19 mouse cellular contexts compared by ENCODE assay signal in genomic region chr10:123156392-123156791, GRCm38 (mm10). TPM values are rescaled to one million over a fixed set of nuclear protein-coding genes. Genes with fewer than 3 reads are reported as not detected.
A peak's percentile ranks its signal among the peaks of the same experiment; 100 is the strongest.
DNase-seq lines count a peak whose midpoint lies in the region; ATAC-seq and TF ChIP-seq lines count a peak whose summit lies in the region.
"Had no signal": no experiment of that assay in that cellular context is flagged by ENCODE, and none has a peak within 500 bp of the region (broad histone marks: within the 10 kb centered on the region; RNA-seq: fewer than 3 reads in every experiment).

No protein-coding gene starts in this region.

- no peak overlapping the region for H3K4me3 ChIP-seq in forebrain, embryonic 14.5 days (ENCODE audit: low read depth, low read length)
- H3K4me3 ChIP-seq in forebrain, embryonic 10.5 days: no peak overlapping the region
- no peak overlapping the region for H3K4me3 ChIP-seq in midbrain, postnatal 0 days (ENCODE audit: low read depth, low read length)
- H3K4me3 ChIP-seq in midbrain, embryonic 14.5 days (replicated peaks; ENCODE audit: low read depth, low read length): no peak overlapping the region
- H3K4me3 ChIP-seq in kidney, adult 2 months (ENCODE audit: insufficient read depth, low read depth, low read length): no peak overlapping the region
- H3K4me3 ChIP-seq: embryonic facial prominence, embryonic 10.5 days; erythroblast, embryonic 14.5 days; limb, embryonic 15.5 days; neural tube, embryonic 13.5 days had no signal

- H3K9ac ChIP-seq in forebrain, embryonic 14.5 days (ENCODE audit: low read length): no peak overlapping the region
- no peak overlapping the region for H3K9ac ChIP-seq in midbrain, postnatal 0 days (replicated peaks; ENCODE audit: low read length, poor library complexity, severe bottlenecking)
- no peak overlapping the region for H3K9ac ChIP-seq in midbrain, embryonic 14.5 days (replicated peaks; ENCODE audit: low read length)
- H3K9ac ChIP-seq: limb, embryonic 15.5 days; neural tube, embryonic 13.5 days had no signal

- no peaks in the 10 kb centered on the region for H3K9me3 ChIP-seq in forebrain, embryonic 14.5 days (replicated peaks; ENCODE audit: control insufficient read depth, low read length)
- H3K9me3 ChIP-seq in forebrain, embryonic 10.5 days: no peaks in the 10 kb centered on the region
- no peaks in the 10 kb centered on the region for H3K9me3 ChIP-seq in midbrain, postnatal 0 days (ENCODE audit: low read length)
- no peaks in the 10 kb centered on the region for H3K9me3 ChIP-seq in midbrain, embryonic 14.5 days (ENCODE audit: control insufficient read depth, low read length)
- H3K9me3 ChIP-seq: embryonic facial prominence, embryonic 10.5 days; limb, embryonic 15.5 days; neural tube, embryonic 13.5 days had no signal

- DNase-seq in forebrain, embryonic 14.5 days (ENCODE audit: low spot score): peak; percentile 69
- no peak for DNase-seq in forebrain, embryonic 10.5 days (ENCODE audit: extremely low spot score, low spot score)
- DNase-seq in midbrain, postnatal 0 days (ENCODE audit: low spot score): peak; percentile 27
- no peak for DNase-seq in midbrain, embryonic 14.5 days
- peak; percentile 52 to 85 for DNase-seq in layer of hippocampus, adult 18-20 months (ENCODE audit: low spot score in 2 of 2)
- DNase-seq in lung, postnatal 25 days (ENCODE audit: low spot score): no peak
- no peak for DNase-seq in kidney, adult 2 months
- DNase-seq: adrenal gland, postnatal 36 days; gastrocnemius, postnatal 25 days; kidney, postnatal 4 days; right cerebral cortex, postnatal 25 days; thymus, postnatal 36 days had no signal

- H3K36me3 ChIP-seq in forebrain, embryonic 14.5 days (ENCODE audit: control insufficient read depth, insufficient read depth, low read length): peaks cover 35% of the 10 kb centered on the region
- peaks cover 55% of the 10 kb centered on the region for H3K36me3 ChIP-seq in forebrain, embryonic 10.5 days (replicated peaks)
- H3K36me3 ChIP-seq in midbrain, postnatal 0 days (ENCODE audit: insufficient read depth, low read length): peaks cover 10% of the 10 kb centered on the region
- H3K36me3 ChIP-seq in midbrain, embryonic 14.5 days (ENCODE audit: control insufficient read depth, insufficient read depth, low read length): peaks cover 36% of the 10 kb centered on the region
- H3K36me3 ChIP-seq in kidney, adult 2 months (ENCODE audit: control insufficient read depth, insufficient read depth, low read length): no peaks in the 10 kb centered on the region; the same call in none of the 2 replicates

- 55% methylated on average over 2 of the region's 2 CpGs for WGBS in forebrain, embryonic 14.5 days
- 92% methylated on average over 2 of the region's 2 CpGs for WGBS in forebrain, embryonic 10.5 days
- WGBS in midbrain, postnatal 0 days: 73% methylated on average over 2 of the region's 2 CpGs
- WGBS in midbrain, embryonic 14.5 days: 84% methylated on average over 2 of the region's 2 CpGs
- WGBS in kidney, adult 2 months: 89% methylated on average over 2 of the region's 2 CpGs

- H3K4me2 ChIP-seq in forebrain, embryonic 14.5 days (ENCODE audit: low read length): no peak overlapping the region
- no peak overlapping the region for H3K4me2 ChIP-seq in midbrain, postnatal 0 days (ENCODE audit: low read depth, low read length, poor library complexity, severe bottlenecking)
- H3K4me2 ChIP-seq in midbrain, embryonic 14.5 days (ENCODE audit: low read length): no peak overlapping the region
- H3K4me2 ChIP-seq: limb, embryonic 15.5 days; neural tube, embryonic 13.5 days had no signal

- H3K4me1 ChIP-seq in forebrain, embryonic 14.5 days (ENCODE audit: control insufficient read depth, insufficient read depth, low read length): no peaks in the 10 kb centered on the region
- H3K4me1 ChIP-seq in forebrain, embryonic 10.5 days: no peaks in the 10 kb centered on the region
- H3K4me1 ChIP-seq in midbrain, postnatal 0 days (ENCODE audit: insufficient read depth, low read length): no peaks in the 10 kb centered on the region
- H3K4me1 ChIP-seq in midbrain, embryonic 14.5 days (ENCODE audit: control insufficient read depth, insufficient read depth, low read length): no peaks in the 10 kb centered on the region
- no peaks in the 10 kb centered on the region; the same call in 1 of the 2 replicates for H3K4me1 ChIP-seq in kidney, adult 2 months (ENCODE audit: control insufficient read depth, insufficient read depth, low read length)
- H3K4me1 ChIP-seq: embryonic facial prominence, embryonic 10.5 days; limb, embryonic 15.5 days; neural tube, embryonic 13.5 days had no signal

- ATAC-seq in forebrain, embryonic 14.5 days: peak; percentile 80; the same call in 1 of the 2 replicates
- ATAC-seq in midbrain, postnatal 0 days (ENCODE audit: low FRiP score): no peak
- ATAC-seq in midbrain, embryonic 14.5 days (ENCODE audit: low FRiP score, low TSS enrichment): no peak
- ATAC-seq: activated CD4-positive, CD25-positive, alpha-beta regulatory T cell, adult 4 months; inflammation-experienced regulatory T-cells, adult 6 months; Patski had no signal

- no peak overlapping the region for H3K27ac ChIP-seq in forebrain, embryonic 14.5 days (ENCODE audit: low read depth, low read length)
- H3K27ac ChIP-seq in forebrain, embryonic 10.5 days: no peak overlapping the region
- H3K27ac ChIP-seq in midbrain, postnatal 0 days (ENCODE audit: low read depth, low read length): no peak overlapping the region
- H3K27ac ChIP-seq in midbrain, embryonic 14.5 days (replicated peaks; ENCODE audit: low read depth, low read length): no peak overlapping the region
- H3K27ac ChIP-seq in kidney, adult 2 months (ENCODE audit: insufficient read depth, low read depth, low read length): no peak overlapping the region
- H3K27ac ChIP-seq: embryonic facial prominence, embryonic 10.5 days; limb, embryonic 15.5 days; neural tube, embryonic 13.5 days had no signal

- no peak for TF ChIP-seq CTCF in midbrain, postnatal 0 days (IDR thresholded peaks at IDR 0.05)
- no peak for TF ChIP-seq CTCF in kidney, adult 2 months (conservative IDR thresholded peaks at IDR 0.05; ENCODE audit: insufficient read depth, insufficient read length, low read depth, low read length)

- no peak for TF ChIP-seq POLR2A in kidney, adult 2 months (IDR thresholded peaks at IDR 0.05; ENCODE audit: low read depth, low read length)

- no peaks in the 10 kb centered on the region for H3K27me3 ChIP-seq in forebrain, embryonic 14.5 days (replicated peaks; ENCODE audit: control insufficient read depth, insufficient read depth, low read length)
- H3K27me3 ChIP-seq in forebrain, embryonic 10.5 days (ENCODE audit: poor library complexity, severe bottlenecking): no peaks in the 10 kb centered on the region
- no peaks in the 10 kb centered on the region for H3K27me3 ChIP-seq in midbrain, postnatal 0 days (ENCODE audit: insufficient read depth, low read length)
- H3K27me3 ChIP-seq in midbrain, embryonic 14.5 days (ENCODE audit: control insufficient read depth, insufficient read depth, low read length): no peaks in the 10 kb centered on the region
- H3K27me3 ChIP-seq in kidney, adult 2 months (replicated peaks; ENCODE audit: control insufficient read depth, insufficient read depth, low read length): no peaks in the 10 kb centered on the region
- H3K27me3 ChIP-seq: limb, embryonic 15.5 days; neural tube, embryonic 13.5 days; Patski had no signal

RNA-seq across cellular contexts. Expression of gene Usp15, which starts 40.4 kb away (rescaled TPM):
- polyA plus RNA-seq in forebrain, embryonic 14.5 days (2014; fragmentation: Nextera tagmentation; extraction: Ambion mirVana): 63.9 and 78.8 TPM in 2 replicates
- polyA plus RNA-seq in forebrain, embryonic 10.5 days (2016; fragmentation: Nextera tagmentation; extraction: Ambion mirVana): 83.3 and 84.6 TPM in 2 replicates
- total RNA-seq in midbrain, postnatal 0 days (2014; rRNA removed): 62.0 and 88.5 TPM in 2 replicates
- polyA plus RNA-seq in midbrain, postnatal 0 days (2015; fragmentation: Nextera tagmentation; extraction: Ambion mirVana): 57.7 and 65.4 TPM in 2 replicates
- polyA plus RNA-seq in midbrain, embryonic 14.5 days (2014; fragmentation: Nextera tagmentation; extraction: Ambion mirVana): 90.9 and 92.3 TPM in 2 replicates
- 10 to 100 TPM; 90.1 to 90.4 TPM for total RNA-seq in layer of hippocampus, adult 18-20 months (2021)
- 7.9 and 11.4 TPM in 2 replicates for polyA plus RNA-seq in kidney, adult 2 months (2012; rRNA removed)

Comparison
In these comparisons a context has a peak if more than half of its experiments do, and no peak if none do; other contexts are left out.
1. DNase-seq: peak in forebrain, embryonic 14.5 days (single experiment), midbrain, postnatal 0 days (single experiment) and layer of hippocampus, adult 18-20 months (2 of 2); none in forebrain, embryonic 10.5 days (single experiment), midbrain, embryonic 14.5 days (single experiment), lung, postnatal 25 days (single experiment) and kidney, adult 2 months (single experiment).